Mouse (Mus musculus) lung, adult 2 months (tissue): ENCODE data around the gene Cdkn1b.

Experiments used
- CTCF ChIP-seq: fragments of 200-500 bp; IDR thresholded peaks from 2 replicates; pipeline ENCODE4 v1.5.1; 2011; ENCODE audit warnings: mild to moderate bottlenecking, low read length, control low read depth; ENCODE audit not compliant: insufficient read depth
- POLR2A ChIP-seq: fragments of 200-500 bp; IDR thresholded peaks from 2 replicates; pipeline ENCODE4 v1.6.1; 2011; ENCODE audit warnings: low read depth, mild to moderate bottlenecking, control low read depth, low read length, borderline replicate concordance; ENCODE audit errors: extremely low read depth

GRCm38 (mm10) chr6:134903368-134903767, 16.8 kb upstream of the Cdkn1b start:
- TF ChIP-seq CTCF (no peak), POLR2A (no peak)
